Mouse (Mus musculus): ENCODE data around the gene Mxra8.

GRCm38 (mm10) chr4:155861787-155862186 is 22.3 kb downstream of the Mxra8 start:
- TF ChIP-seq HCFC1 (IDR thresholded peaks at IDR 0.05; ENCODE audit: borderline replicate concordance, insufficient read depth, low read length): no peak
- no peak for TF ChIP-seq ZNF384 (IDR thresholded peaks at IDR 0.05; ENCODE audit: low read depth, low read length)
- no peak for TF ChIP-seq ZC3H11A (IDR thresholded peaks at IDR 0.05; ENCODE audit: borderline replicate concordance, low read depth, low read length)
- no peak for TF ChIP-seq MAFK (IDR thresholded peaks at IDR 0.05; ENCODE audit: insufficient read depth, low read depth, low read length)
- no peak for TF ChIP-seq CHD2 (IDR thresholded peaks at IDR 0.05; ENCODE audit: low read depth, low read length)
